Mouse (Mus musculus) megakaryocyte, embryonic 14.5 days (primary cell): ENCODE results near the gene Art1. TPM values are rescaled to one million over a fixed set of nuclear protein-coding genes. Genes with fewer than 3 reads are reported as not detected.

Experiments used
- H3K27me3 ChIP-seq: replicated peaks from 2 replicates; pipeline ENCODE3; 2012; ENCODE audit warnings: inconsistent platforms
- H3K36me3 ChIP-seq: replicated peaks from 2 replicates; pipeline ENCODE3; 2012; ENCODE audit warnings: low read length, inconsistent platforms, mixed read lengths
- H3K4me1 ChIP-seq: 2 replicates; pipeline ENCODE4 v1.6.1; 2012; ENCODE audit warnings: inconsistent platforms
- H3K4me3 ChIP-seq: replicated peaks from 2 replicates; pipeline ENCODE3; 2012; ENCODE audit warnings: moderate library complexity, mild to moderate bottlenecking, inconsistent platforms
- H3K9me3 ChIP-seq: 2 replicates; pipeline ENCODE4 v1.6.1; 2012; ENCODE audit warnings: inconsistent platforms
- FLI1 ChIP-seq: IDR thresholded peaks from 2 replicates; pipeline ENCODE4 v1.6.1; 2012; ENCODE audit warnings: low read length, inconsistent platforms, mixed read lengths
- GATA1 ChIP-seq: IDR thresholded peaks from 3 replicates; pipeline ENCODE4 v1.6.1; 2012; ENCODE audit warnings: mixed read lengths, low read length, inconsistent platforms, borderline replicate concordance
- polyA plus RNA-seq: library from polyadenylated mRNA; stranded (reverse); fragments of >175 nt; gene quantifications from 2 replicates; pipeline ENCODE4 v1.2.3, GENCODE M21; 2012; ENCODE audit warnings: low replicate concordance; ENCODE audit not compliant: insufficient read depth

Art1 gene
- polyA plus RNA-seq, 1 experiment, result not detected

- H3K4me3 ChIP-seq, result no peak overlapping the region
- peaks cover 37% of the 10 kb centered on the region for H3K4me1 ChIP-seq
- H3K9me3 ChIP-seq, result no peaks in the 10 kb centered on the region
- H3K27me3 ChIP-seq, result peaks cover 69% of the 10 kb centered on the region
- TF ChIP-seq GATA1, result no peak
- TF ChIP-seq FLI1, result no peak
- H3K36me3 ChIP-seq, result no peaks in the 10 kb centered on the region
Measured at GRCm38 (mm10) chr7:102106700-102107141, 5.2 kb downstream of the Art1 start.

- Histone ChIP-seq H3K27me3 (peaks cover 68% of the 10 kb centered on the region), H3K4me1 (peaks cover 41% of the 10 kb centered on the region), H3K4me3 (no peak overlapping the region), H3K9me3 (no peaks in the 10 kb centered on the region), H3K36me3 (no peaks in the 10 kb centered on the region)
- no peak for TF ChIP-seq GATA1
- TF ChIP-seq FLI1, result no peak
Measured at GRCm38 (mm10) chr7:102108206-102108605, 6.7 kb downstream of the Art1 start.

- Histone ChIP-seq H3K36me3 (no peaks in the 10 kb centered on the region), H3K4me1 (peaks cover 47% of the 10 kb centered on the region), H3K4me3 (no peak within 1 kb of the TSS), H3K27me3 (peaks cover 70% of the 10 kb centered on the region), H3K9me3 (no peaks in the 10 kb centered on the region)
- TF ChIP-seq FLI1 (no peak), GATA1 (no peak)
Measured at GRCm38 (mm10) chr7:102109171-102109570, 7.6 kb downstream of the Art1 start, which contains the start of gene Art5. TSS of gene Art5 (minus strand) at chr7:102109489.

- no peaks in the 10 kb centered on the region for H3K36me3 ChIP-seq
- no peaks in the 10 kb centered on the region for H3K9me3 ChIP-seq
- no peak overlapping the region for H3K4me3 ChIP-seq
- TF ChIP-seq FLI1 (no peak), GATA1 (no peak)
- peaks cover 65% of the 10 kb centered on the region for H3K27me3 ChIP-seq
- peaks cover 48% of the 10 kb centered on the region for H3K4me1 ChIP-seq
Measured at GRCm38 (mm10) chr7:102109746-102110145, 8.2 kb downstream of the Art1 start.

GRCm38 (mm10) chr7:102113151-102113729 lies 11.7 kb downstream of the Art1 start:
- peak overlapping the region; percentile 51 for H3K4me3 ChIP-seq

GRCm38 (mm10) chr7:102116579-102117331 lies 15.2 kb downstream of the Art1 start, which contains the start of gene Chrna10:
TSS of gene Chrna10 (minus strand) at chr7:102116828.
- Histone ChIP-seq H3K4me1 (peaks cover 22% of the 10 kb centered on the region), H3K9me3 (no peaks in the 10 kb centered on the region), H3K4me3 (peak within 1 kb of the TSS; percentile 38), H3K36me3 (peaks cover 37% of the 10 kb centered on the region), H3K27me3 (peaks cover 23% of the 10 kb centered on the region)
- TF ChIP-seq FLI1 (no peak), GATA1 (no peak)

More at GRCm38 (mm10) chr7:102113151-102113729, 11.7 kb downstream of the Art1 start:
- Histone ChIP-seq H3K27me3 (peaks cover 47% of the 10 kb centered on the region), H3K36me3 (peaks cover 3% of the 10 kb centered on the region), H3K9me3 (no peaks in the 10 kb centered on the region), H3K4me1 (peaks cover 46% of the 10 kb centered on the region)
- no peak for TF ChIP-seq FLI1
- TF ChIP-seq GATA1, result no peak

- peaks cover 17% of the 10 kb centered on the region for H3K27me3 ChIP-seq
- peaks cover 44% of the 10 kb centered on the region for H3K36me3 ChIP-seq
- H3K9me3 ChIP-seq, result no peaks in the 10 kb centered on the region
- peaks cover 22% of the 10 kb centered on the region for H3K4me1 ChIP-seq
- H3K4me3 ChIP-seq, result peak overlapping the region; percentile 38
- TF ChIP-seq FLI1, result no peak
- no peak for TF ChIP-seq GATA1
Measured at GRCm38 (mm10) chr7:102117382-102117781, 15.8 kb downstream of the Art1 start.

- Histone ChIP-seq H3K36me3 (peaks cover 73% of the 10 kb centered on the region), H3K4me1 (peaks cover 7% of the 10 kb centered on the region; the same call in 1 of the 2 replicates), H3K4me3 (no peak overlapping the region), H3K9me3 (no peaks in the 10 kb centered on the region), H3K27me3 (peaks cover 3% of the 10 kb centered on the region)
- TF ChIP-seq GATA1 (no peak), FLI1 (no peak)
Measured at GRCm38 (mm10) chr7:102120326-102120725, 18.8 kb downstream of the Art1 start.

GRCm38 (mm10) chr7:102132395-102132794 lies 30.9 kb downstream of the Art1 start:
- Histone ChIP-seq H3K27me3 (no peaks in the 10 kb centered on the region), H3K36me3 (peaks cover 97% of the 10 kb centered on the region), H3K9me3 (no peaks in the 10 kb centered on the region), H3K4me1 (no peaks in the 10 kb centered on the region; the same call in 1 of the 2 replicates), H3K4me3 (no peak overlapping the region)
- TF ChIP-seq FLI1 (no peak), GATA1 (no peak)

GRCm38 (mm10) chr7:102137464-102137863 lies 35.9 kb downstream of the Art1 start:
- no peak for TF ChIP-seq GATA1
- TF ChIP-seq FLI1, result no peak
- H3K9me3 ChIP-seq, result no peaks in the 10 kb centered on the region
- H3K27me3 ChIP-seq, result no peaks in the 10 kb centered on the region
- H3K36me3 ChIP-seq, result peaks cover 99% of the 10 kb centered on the region
- no peak overlapping the region for H3K4me3 ChIP-seq
- H3K4me1 ChIP-seq, result peaks cover 6% of the 10 kb centered on the region; the same call in 1 of the 2 replicates

- TF ChIP-seq FLI1, result no peak
- no peak for TF ChIP-seq GATA1
- no peak overlapping the region for H3K4me3 ChIP-seq
- H3K27me3 ChIP-seq, result no peaks in the 10 kb centered on the region
- H3K9me3 ChIP-seq, result no peaks in the 10 kb centered on the region
- peaks cover 97% of the 10 kb centered on the region for H3K36me3 ChIP-seq
- peaks cover 6% of the 10 kb centered on the region; the same call in 1 of the 2 replicates for H3K4me1 ChIP-seq
Measured at GRCm38 (mm10) chr7:102137898-102138297, 36.4 kb downstream of the Art1 start.
